Mouse (Mus musculus): Measurements from ENCODE around the gene Erc2.
A peak's percentile ranks its signal among the peaks of the same experiment; 100 is the strongest.

The Erc2 gene

DNA sequence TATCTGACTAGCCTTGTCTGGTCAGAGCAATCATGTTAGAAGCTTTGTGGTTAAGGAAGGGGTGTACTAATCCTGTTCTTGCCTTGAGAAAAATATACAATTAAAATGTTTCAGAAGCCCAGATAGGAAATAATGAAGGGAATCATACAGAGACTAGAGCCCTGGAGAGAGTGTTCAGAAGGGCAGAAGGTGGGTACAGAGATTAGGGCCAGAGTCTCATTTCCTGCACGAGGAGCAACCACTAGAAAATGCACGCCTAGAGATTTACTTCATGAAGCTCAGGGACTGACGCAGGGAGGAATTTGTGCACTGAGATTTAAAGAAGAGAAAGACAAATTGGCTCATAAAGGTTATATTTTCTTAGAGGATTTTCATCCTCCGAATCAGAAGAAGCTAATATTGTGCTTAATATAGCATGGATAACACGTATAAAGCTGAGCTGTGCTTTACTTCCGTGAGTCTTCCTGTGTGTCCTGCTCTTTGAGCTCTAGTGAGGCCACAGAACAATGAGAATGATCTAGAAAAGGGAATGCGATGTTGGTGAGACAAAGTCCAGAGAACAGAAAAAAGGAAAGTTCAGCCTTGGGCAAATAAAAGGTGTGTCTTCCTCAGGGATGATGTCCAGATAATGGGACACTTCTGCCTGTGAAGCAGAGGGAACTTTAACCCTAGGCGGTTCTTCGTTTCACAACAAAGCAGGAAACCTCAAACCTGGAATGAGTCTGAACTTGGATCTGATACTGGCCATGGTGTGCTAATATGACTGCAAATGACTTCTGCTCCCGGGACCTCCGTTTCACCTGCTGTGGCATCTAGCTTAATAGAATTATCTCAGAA lies 45.0 kb downstream of the Erc2 start:
- DNase-seq (ENCODE audit: low spot score in 2 of 2): no peak

GRCm38 (mm10) chr14:27668151-27668550 lies 45.9 kb downstream of the Erc2 start:
- no peak for DNase-seq (ENCODE audit: low spot score in 2 of 2)

DNA sequence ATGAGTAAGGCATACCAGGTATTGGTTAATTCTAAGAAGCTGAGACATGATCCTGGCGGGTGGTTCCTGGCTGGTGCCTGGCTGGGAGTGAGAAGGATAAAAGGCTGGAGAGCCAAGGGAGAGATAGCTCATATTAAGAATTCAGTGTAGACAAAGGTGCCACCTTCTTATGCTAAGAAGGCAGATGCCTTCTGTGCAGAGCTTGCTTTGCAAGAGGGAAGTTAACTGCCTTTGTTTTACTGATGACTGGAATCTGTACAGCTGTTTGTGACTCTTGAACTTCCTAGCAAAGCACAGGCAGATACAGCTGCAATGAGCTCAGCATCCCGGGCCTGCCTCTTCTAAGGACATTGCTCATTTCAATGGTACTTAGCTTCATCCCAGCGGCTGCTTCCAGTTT lies 47.7 kb downstream of the Erc2 start:
- DNase-seq (ENCODE audit: low spot score in 2 of 2): no peak

GRCm38 (mm10) chr14:27672761-27673160 lies 50.5 kb downstream of the Erc2 start:
- peak in 1 of 2 experiments; percentile 60 for DNase-seq (ENCODE audit: low spot score in 2 of 2)

DNA sequence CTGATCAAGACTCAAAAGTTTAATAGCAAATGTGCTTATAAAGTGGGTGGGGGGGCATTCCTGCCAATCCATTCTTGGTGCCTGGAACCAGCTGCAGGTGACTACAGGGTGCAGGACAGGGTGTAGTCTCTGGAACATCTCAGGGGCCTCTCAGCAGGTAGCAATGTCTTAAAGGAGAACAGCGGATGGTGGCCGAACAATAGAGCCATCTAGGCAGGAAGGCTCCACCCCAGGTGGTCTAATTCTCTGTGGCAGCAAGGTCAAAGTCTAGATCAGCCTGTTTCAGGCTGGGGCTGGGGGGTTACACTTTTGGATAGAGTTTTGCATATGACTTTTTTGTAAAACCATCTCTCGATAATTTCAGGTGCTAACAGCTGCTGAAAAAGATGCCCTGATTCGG lies 51.9 kb downstream of the Erc2 start:
- DNase-seq (ENCODE audit: low spot score in 2 of 2): no peak

GRCm38 (mm10) chr14:27674561-27674960 lies 52.3 kb downstream of the Erc2 start:
- no peak for DNase-seq (ENCODE audit: low spot score in 2 of 2)

DNA sequence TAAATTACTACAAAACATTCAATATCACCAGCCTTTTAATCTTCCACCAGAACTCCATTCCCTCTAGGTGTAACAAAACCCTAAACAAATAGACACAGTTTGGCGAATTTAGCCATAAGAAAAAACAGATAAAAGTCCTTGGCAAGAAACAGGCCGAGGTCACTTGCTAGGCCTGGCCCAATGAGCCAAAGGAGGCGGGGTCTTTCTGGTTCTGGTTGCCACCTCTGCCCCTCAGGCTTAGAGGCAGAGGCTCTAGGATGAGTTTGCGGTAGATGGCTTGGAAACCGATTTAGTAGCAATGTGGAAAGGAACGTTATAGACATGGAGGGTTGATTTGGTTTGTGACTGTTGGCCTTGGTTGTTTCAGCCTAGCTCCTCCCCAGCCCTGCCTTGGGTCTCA lies 52.8 kb downstream of the Erc2 start:
- no peak for DNase-seq (ENCODE audit: low spot score in 2 of 2)

GRCm38 (mm10) chr14:27682368-27683052 lies 60.3 kb downstream of the Erc2 start:
- DNase-seq (ENCODE audit: low spot score in 2 of 2): no peak

GRCm38 (mm10) chr14:27695781-27696180 lies 73.6 kb downstream of the Erc2 start:
- no peak for DNase-seq (ENCODE audit: low spot score in 2 of 2)

DNA sequence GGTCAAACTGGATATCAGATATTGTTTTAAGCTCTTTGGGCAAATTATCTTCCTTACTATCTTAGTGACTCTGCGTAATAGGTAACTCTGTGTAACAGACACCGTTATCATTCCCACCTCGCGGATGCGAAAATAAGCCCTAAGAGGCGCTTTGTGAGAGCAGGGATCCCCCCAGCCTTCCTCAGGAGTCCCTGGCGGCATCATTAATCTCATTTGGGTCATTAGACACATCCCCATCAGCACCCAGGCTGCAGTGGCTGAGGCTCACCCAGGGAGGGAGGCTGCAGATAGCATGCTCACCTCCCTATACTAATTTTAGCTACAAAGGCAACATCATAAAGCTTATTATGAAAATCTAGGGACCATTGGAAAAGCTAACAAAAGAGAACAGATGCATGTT lies 95.1 kb downstream of the Erc2 start:
- no peak for DNase-seq (ENCODE audit: low spot score in 2 of 2)

DNA sequence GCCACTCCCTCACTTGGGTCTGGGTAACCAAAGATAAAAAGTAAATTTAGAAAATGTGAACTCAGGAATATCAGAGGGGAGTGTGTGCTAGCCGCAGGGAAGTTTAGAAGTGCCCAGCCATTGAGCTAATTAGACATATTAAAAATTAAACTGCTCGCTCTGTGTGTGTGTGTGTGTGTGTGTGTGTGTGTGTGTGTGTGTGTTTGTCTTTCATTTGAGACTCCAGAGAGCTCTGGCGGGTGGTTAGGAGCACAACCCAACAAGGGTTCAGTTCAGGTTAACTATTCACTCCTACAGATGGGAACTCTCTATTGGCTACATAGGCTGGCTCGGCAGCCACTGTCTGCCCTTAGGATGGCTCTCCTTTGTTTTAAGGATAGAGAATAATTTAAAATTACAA lies 97.4 kb downstream of the Erc2 start:
- no peak for DNase-seq (ENCODE audit: low spot score in 2 of 2)

DNA sequence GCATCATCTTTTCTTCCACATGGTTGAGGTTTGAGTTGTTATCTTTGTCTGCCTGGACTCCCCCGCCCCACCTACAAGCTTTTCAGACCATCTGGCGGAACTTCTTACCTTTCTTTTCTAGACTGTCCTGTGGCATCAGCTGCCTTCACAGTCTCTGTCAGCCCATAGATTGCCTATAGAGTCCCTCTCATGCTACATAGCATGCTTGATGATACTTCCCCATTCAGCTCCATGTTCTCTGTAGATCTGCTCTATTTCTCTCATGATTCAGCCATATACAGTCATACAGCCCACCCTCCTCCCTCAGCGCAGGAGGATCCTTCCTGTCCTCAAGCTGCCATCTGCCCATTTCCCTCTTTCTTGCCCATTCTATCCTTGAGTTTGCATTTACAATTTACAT lies 98.7 kb downstream of the Erc2 start:
- peak in 1 of 2 experiments; percentile 57 for DNase-seq (ENCODE audit: low spot score in 2 of 2)

- DNase-seq (ENCODE audit: low spot score in 2 of 2): peak in 1 of 2 experiments; percentile 55
These were observed 99.5 kb downstream of the Erc2 start for GRCm38 (mm10) chr14:27721759-27722158.

DNA sequence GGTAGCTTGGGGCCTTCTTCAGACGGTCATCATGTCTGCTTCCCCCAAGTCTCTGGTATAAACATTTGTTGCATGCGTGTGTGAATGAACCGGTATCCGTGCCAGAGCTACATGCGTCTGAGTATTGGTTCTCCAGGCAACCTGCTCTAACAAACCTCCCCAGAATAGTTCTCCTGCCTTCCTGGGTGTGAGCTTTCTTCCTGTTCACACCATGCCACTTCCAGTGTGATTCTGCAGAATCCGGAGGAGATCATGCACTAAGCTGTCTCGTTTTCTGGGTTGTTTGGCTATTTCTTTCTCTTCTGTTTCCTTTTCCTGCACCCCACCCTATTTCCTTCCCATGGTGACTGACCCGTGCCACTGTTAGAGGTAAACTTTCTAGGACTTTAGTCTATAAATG lies 105.3 kb downstream of the Erc2 start:
- DNase-seq (ENCODE audit: low spot score in 2 of 2): no peak

DNA sequence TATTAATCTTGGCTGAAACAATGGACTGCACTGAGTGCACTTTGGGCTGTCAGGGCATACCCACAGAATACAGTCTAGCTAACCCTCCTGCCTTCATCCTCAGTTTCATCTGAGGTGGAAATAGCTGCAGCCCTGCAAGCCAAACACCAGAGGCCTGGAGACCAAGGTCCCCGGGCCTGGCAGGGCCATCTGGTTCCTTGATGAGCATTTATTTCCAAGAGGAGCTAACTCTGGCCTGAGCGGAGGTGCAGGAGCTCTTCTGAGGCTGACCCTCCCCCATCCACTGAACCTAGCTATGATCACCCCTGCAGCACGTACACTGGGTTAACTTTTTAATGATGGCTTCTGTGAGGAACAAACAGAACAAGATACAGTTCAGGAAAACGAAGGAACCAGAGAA lies 108.9 kb downstream of the Erc2 start:
- DNase-seq (ENCODE audit: low spot score in 2 of 2): no peak

GRCm38 (mm10) chr14:27739436-27739835 lies 117.2 kb downstream of the Erc2 start:
- DNase-seq (ENCODE audit: low spot score in 2 of 2): no peak

DNA sequence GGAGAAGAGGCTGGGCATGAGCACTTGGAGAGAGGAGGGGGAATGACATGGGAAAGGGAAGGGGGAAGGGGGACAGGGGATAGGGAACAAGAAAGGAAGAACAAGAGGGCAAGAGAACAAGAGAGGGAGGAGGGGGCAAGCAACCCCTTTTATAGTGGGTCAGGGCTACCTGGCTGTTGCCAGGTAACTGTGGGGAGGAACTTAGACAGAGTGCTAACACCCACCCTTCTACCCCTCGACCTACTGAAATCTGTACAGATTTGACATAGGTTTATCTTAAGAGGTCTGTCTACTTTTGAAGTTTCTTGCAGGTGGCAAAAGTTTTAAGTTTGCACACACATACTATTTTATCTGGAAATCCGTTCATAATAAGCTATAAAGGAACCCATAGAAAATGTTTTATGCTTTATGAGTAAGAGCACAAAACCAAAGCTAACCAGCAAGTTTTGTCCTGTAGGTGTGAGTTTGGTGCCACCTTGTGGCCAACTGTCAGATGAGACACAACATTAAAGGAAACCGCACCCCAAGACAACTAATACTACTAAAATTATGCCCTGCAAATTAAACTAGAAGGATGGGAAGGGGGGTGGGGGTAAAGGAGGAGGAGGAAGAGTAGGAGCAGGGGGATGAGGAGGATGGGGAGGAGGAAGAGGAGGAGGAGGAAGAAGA lies 119.2 kb downstream of the Erc2 start:
- peak; percentile 58 to 88 for DNase-seq (ENCODE audit: low spot score in 2 of 2)

GRCm38 (mm10) chr14:27754340-27754739 lies 132.1 kb downstream of the Erc2 start:
- no peak for DNase-seq (ENCODE audit: low spot score in 2 of 2)

- DNase-seq (ENCODE audit: low spot score in 2 of 2): no peak
These were observed 134.7 kb downstream of the Erc2 start for GRCm38 (mm10) chr14:27756901-27757300.

DNA sequence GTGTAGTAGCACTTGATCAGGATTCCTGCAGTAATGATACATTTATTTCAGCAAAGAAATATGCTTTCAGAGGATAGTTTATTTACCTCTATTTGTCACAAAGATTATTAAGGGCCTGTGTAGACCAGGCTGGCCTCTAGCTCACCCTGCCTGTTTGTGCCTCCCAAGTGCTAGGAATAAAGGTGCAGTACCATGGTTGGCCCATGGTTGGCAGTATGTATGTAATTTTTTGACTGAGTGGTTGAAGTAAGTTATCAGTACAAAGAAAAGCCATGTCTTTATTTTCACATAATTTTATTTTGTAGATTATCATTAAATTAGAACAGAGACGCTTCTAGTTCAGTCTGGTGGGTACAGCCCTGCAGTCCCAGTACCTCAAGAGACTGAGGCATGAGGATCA lies 136.0 kb downstream of the Erc2 start:
- peak in 1 of 2 experiments; percentile 53 for DNase-seq (ENCODE audit: low spot score in 2 of 2)

- DNase-seq (ENCODE audit: low spot score in 2 of 2): no peak
These were observed 136.9 kb downstream of the Erc2 start for GRCm38 (mm10) chr14:27759069-27759628.

DNA sequence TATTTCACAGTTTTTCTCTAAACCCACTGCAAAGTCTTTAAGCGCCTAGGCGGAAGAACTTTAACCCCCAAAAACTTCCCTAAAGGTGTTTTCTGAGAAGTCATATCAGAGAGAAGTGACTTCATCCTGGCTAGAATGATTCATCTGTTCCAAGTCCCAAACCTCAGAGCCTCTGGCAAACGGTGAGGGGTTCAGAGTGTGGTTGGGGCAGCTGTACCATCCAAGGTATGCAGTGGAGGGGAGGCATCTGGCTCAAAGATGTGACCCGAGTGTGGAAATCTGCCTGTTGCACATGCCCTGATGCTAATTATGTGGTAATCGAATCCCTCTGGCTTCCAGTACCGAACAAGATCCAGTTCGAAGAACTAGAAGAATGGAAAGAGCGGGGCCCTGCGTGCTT lies 137.8 kb downstream of the Erc2 start:
- DNase-seq (ENCODE audit: low spot score in 2 of 2): no peak
